Mouse (Mus musculus) lung, postnatal 25 days (tissue): Measurements from ENCODE around the gene Gtf3a.
"Not testable (repeated sequence)": the region's sequence is repeated elsewhere in the genome, so short reads cannot be mapped to it uniquely, and the experiment has no call there.

Source experiments
- DNase-seq: peaks from one replicate; pipeline ENCODE4 v3.0.0; 2022; ENCODE audit warnings: low spot score

Gene Gtf3a

DNA sequence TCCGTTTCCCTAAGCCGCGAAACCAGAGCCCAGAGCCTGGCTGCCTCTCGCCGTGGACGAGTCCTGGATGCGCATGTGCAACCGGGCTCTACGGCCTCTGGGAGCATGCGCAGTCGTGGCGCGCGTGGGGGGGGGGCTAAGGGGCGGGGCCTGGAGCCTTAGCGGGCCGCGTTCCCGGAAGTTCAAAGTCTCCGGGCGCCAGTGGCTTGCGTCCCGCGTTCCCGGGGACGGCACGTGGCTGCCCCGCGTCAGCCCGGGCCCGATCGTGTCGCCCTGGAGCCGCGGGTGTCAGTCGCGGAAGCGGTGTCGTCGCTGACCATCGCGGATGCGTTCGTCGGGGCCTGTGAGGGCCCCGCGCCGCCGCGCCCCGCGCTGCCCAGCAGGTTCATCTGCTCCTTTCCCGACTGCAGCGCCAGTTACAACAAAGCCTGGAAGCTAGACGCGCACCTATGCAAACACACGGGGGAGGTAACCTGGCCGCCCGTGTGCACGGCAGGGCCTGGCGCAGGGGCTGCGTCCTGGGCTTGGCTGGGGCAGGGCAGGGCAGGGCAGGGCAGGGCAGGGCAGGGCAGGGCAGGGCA is at the start of gene Gtf3a:
Gtf3a (plus strand) TSS at position 150 of the 581 bp plus-strand sequence.
- peak; percentile 77 for DNase-seq

DNA sequence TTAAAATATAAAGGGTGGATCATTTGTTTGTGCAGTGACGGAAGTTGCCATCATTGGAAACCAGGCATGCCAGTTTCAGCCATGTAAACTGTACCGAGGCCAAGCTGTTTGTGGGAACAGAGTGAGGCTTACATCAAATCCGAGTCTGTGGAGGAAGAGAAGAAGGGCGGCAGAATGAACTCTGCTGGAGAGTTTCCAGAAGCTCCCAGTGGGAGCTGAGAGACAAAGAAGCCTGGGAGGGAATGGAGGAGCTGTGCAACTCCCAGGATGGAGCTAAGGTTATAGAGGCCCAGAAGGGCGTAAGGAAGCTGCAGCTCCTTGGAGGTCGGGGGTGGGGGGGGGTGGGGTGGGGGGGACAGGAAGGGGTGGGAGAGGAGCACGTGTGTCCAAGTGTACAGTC is 48.1 kb upstream of the Gtf3a start:
- DNase-seq = no peak

DNA sequence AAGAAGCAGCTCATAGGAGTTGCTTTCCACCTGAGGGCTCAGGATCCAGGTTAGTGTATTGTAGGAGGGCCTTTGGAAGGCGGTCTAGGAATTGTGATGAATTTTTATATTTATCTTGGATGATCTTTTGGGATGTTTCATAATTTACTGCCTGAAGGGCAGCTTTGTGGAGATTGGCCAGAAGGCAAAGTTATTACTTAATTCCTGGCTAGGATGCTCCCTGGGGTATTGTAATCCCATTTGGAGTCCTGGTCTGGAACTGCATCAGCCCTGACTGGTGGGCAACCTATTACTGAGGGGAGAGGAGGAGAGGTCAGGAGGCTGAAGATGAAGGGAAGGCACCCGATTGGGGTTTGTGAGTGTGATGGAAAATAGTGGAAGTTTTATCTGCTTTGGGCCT is 47.0 kb upstream of the Gtf3a start:
- no peak for DNase-seq

DNA sequence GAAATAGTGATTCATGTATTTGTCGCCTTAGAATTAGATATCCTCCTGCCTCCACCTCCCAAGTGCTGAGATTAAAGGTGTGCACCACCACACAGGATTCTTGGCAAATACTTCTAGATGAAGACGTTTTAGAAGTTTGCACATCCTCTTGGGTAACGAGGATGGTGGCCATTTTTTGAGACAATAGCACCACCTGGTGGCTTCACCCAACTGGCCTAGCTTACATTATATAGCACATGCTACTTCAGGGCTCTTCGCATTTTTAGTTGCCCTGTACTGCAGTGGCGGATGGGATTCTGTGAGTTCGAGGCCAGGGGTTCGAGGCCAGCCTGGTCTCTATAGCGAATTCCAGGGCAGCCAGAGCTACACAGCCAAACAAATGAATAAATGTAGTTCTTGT is 44.1 kb upstream of the Gtf3a start:
- DNase-seq = peak; percentile 82

DNA sequence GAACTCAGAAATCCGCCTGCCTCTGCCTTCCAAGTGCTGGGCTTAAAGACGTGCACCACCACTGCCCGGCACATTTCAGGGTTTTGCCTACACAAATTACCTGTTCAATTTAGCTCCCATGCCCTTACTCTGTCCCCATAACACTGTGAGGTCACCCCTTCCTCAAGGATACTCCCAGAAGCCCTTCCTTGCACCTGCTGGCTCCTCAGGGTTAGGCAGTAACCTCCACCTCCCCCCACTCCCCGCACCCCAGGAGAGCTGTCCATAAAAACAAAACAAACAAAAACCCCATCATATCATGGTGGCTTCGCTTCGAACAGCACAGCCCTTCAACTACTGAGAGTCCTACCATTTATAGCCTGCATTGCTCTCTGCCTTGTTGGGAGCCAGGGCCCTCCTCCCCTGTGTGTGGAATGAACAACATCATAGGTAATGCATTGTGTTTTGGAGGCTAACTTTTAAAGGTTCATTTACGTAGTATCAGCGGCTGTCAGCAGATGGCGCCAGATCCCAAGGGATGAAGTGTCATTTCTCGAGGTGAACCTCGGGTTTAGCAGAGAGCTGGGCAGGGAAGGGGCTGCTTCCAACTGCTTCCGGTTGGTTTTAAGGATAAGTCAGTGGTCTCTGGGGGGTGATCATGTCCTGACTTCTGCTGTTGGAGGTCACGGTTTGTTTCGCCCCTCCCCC is 42.8 kb upstream of the Gtf3a start:
- peak; percentile 64 for DNase-seq

DNA sequence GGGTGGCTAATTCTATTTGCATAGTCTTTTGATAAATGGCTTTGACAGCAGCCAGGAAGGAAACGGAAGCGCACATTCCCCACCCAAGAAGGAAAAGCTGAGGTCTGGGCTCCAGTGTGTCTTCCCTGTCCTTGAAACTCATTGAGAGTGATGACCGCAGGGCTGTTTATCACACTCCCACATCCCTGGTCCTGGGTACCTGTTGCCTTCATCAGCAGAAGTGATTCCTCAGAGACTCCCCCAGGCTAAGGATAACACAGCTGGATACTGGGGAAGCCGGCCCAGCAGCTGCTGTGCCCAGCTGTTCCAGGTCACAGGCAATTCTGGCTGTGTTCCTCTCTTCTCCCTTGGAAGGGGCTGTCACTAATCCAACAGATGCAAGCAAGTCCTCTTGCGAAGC is 40.9 kb upstream of the Gtf3a start:
- DNase-seq = no peak

DNA sequence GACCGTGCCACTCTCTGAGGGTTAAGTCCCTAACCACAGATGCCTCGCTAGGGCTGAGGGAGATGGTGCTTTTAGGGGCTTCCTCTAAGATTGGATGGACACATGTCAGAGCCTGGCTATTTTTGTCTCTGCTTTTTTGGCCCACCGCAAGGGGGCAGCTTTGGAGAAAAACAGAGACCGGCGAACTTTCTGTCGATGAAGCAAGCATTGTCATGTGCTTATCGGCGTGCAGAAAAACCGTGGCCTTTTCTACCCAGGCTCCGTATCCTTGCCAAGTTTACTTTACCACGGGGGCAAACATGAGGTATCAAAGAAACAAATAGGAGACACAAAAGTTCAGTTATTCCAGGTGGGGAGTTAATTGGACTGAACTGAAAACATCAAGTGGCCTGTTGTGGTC is 39.8 kb upstream of the Gtf3a start:
- no peak for DNase-seq

DNA sequence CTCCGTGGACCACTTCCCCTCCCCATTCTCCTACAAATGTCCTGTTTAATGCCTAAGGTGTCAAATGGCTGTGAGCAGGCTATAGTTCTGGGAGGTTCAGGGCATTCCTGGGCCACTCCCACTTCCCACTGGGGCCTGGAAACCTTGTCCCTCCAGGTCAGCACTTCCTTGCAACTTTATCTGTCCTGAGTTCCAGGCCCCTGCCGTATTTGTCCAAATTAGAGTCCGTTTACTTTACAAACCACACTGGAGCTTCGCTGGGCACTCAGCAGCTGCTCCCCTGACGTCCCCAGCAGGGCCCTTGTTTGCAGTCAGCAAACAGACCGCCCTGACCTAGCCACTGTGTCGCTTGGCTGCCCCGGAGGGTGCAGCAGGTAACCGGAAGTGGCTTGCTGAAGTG is 36.3 kb upstream of the Gtf3a start:
- DNase-seq = peak; percentile 32

DNA sequence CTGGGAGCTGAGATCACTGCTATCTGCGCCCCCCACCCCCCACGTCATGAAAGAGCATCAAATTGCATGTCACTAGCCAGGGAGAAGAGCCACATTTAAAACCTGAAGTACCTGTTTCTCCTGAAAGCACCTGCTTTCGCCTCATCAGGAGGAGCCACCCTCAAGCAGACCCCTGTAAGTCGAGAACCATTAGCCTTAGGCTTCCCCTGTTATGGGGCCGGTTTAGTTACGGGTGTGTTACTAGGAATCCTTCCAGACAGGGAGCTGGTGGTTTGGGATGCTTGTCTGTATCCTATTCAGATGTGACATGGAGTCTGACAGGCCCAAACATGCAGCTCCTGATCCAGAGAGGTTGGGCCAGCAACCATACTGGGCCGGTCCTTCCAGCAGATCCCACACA is 35.1 kb upstream of the Gtf3a start:
- DNase-seq = no peak

DNA sequence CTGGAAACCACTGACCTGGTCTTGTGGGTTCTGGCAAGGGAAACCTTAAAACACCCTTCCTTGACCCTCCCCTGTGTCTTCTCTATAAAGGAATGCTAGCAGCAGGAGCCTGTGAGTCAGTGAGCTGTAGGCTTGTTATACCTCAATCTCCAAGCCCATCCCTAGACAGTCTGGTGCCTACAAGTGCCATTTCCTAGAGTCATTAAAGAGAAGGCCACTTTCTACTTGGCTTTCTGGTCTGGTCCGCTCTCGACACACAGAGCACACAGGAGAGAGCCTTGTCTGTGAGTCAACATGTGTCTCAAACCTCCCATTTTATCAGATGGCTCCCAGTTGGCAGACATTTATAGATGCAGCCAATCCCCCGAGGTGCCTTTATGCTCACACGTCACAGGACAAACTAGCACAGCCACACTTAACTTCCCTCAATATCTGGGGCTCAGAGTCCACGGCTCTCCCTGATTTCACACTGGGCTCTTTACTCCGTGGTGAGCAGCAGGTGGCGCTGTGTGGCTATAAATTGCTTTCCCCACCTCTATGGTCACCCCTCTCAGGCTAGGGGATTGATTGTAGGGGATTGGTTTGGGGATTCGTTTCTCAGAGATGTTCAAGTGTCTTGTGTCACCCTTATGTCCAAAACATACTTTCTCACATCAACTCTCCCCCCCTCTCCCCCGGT is 34.2 kb upstream of the Gtf3a start:
- peak; percentile 52 for DNase-seq

DNA sequence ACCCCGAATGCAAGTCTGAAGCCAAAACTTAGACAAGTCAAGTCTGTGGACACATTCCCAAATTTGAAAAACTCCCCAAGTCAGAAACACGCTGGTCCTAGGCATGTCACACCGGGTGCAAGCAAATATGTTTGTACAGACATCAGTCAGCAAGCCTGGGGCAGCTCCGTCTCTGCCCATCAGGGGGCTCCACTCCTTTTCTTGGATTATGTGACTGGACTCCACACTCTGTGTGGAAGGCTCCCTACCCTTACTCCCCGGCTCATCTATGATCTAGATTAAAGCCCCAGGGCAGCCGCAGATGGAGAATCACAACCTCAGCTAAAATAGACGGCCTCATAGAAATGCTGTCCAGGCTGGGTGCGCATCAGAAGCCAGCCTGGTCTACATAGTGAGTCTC is 32.2 kb upstream of the Gtf3a start:
- no peak for DNase-seq

DNA sequence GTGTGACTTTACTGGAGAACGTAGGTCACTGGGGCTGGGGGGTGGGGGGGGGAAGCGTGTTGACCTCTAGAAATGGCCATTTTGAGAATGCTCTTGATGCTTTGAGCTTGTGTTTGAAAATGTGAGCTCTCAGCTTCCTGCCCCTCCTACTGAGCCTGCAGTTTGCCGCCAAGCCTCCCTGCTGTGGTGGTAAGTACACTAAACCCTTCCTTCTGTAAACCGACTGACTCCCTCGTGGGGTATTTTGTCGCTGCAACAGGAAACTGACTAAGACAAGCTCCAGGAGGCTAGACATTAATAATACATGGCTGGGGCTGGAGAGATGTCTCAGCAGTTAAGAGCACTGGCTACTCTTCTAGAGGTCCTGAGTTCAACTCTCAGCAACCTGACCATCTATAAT is 31.7 kb upstream of the Gtf3a start:
- DNase-seq = no peak

DNA sequence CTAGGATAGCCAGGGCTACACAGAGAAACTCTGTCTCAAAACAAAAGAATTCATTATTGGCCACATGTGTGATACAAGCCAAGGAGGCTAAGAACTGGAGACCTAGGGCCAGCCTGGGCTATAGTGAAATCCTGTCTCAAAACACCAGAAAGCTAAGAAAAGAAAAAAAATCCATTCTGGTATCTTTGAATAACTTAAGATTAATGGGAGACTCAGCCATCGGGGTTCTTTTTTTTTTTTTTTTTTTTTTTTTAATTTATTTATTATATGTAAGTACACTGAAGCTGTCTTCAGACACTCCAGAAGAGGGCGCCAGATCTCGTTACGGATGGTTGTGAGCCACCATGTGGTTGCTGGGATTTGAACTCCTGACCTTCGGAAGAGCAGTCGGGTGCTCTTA is 31.1 kb upstream of the Gtf3a start:
- not testable (repeated sequence) for DNase-seq

DNA sequence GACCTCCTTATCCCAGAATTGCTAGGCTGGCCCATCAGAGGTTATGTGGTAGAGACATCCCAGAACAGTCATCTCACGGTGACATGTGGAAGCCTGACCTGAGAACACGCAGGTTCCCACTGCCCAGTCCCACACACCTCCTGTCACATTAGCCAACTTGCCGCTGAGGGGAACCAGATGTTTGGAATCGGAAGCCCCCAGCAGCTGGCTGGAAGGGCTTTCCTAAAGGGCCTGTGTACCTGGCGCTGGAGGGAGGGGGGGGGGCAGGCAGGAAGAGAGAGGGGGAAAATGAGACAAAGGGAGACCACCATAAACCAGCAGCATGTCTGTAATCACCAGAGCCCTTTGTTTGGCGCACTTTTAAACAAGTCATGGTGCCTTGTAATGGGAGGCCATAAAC is 28.6 kb upstream of the Gtf3a start:
- DNase-seq = no peak

DNA sequence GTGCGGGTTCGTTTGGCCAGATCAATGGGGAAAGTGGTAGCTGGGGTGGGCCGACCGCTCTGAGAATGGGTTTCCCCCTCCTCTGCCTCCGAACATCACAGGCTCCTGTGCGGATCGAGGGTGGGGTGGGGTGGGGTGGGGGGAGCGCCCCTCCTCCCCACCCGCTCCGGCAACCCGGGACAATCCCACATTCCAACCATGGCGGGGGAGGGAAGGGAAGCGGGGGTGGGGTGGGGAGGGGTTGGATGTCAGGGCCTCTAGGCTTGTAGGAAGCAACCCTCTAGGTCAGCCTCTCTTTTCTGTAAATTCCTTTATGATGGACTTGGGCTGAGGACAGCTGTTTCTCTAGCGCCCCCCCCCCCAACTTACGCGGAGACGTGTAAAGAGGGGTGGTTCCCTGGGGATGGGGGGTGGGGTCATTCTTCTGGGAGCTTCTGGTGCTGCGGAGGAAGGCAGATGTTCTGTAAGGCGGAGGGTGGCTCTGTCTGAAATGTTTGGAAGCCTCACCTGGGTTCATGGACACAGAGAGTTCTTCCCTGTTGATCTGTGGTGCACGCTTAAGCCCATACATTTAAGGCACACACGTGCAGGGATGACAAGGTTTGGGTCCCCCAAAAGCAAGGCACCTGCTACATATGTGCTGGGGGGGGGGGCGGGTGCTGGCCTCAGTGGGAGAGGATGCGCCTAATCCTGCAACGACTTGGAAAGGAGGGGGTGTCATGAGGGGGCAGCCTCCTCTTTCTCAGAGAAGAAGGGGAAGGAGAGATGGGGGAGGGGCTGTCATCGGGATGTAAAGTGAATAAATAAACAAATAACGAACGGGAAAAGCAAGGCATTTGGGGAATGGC is 27.9 kb upstream of the Gtf3a start:
- no peak for DNase-seq

DNA sequence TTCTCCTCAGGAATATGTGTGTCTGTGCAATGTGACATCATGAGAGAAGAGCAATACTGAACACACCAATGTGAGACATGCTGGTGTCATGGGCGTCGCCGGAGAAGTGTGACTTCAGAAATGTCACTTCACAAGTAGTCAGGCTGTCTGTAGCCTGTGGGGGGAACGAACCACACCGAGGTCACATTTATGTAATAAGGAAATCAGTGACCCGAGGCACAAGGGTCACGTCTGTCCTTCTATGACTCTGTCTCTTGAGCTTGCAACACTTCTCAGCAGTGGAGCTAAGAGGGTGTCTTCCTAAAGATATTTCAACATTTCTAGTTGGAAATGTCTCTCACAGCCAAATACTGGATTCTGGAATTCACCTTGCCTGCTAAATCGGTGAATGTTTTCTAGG is 27.2 kb upstream of the Gtf3a start:
- DNase-seq = no peak

DNA sequence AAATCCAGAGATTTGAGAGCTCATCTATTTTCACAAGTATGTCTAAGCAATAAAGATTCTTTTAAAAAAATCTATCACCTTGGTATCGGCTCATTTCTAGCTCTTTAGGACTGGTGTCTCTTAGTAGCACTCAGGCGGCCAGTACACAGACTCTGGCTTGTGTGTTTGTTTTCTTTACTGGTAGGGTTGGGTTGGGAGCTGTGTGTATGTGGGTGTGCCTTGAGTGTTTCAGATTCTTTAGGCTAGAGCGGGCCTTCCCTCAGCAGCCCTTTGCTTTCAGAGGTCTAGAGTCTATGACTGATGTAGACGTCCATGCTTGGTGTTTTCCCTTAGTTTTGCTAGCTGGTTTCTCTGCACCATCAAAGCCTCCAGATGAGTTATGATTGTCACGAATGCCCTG is 24.9 kb upstream of the Gtf3a start:
- DNase-seq = no peak

DNA sequence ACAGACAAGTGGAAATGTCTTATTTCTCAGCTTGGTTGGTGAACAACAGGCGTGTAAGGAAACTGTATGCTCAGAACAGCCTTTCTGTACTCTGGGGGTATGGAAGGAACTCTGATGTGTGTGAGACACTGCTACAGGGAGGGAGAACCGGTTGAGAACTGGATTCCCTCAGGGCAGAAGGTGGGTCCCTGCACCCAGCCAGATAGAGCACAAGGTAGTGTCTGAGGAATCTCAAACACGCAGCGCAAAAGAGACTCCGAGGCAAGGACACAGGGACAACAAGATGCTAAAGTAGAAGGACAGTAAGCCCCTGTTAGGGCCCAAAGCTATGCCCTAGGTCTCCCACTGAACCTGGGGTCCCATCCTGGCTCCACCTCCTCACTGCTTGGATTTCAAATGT is 21.8 kb upstream of the Gtf3a start:
- DNase-seq = no peak

DNA sequence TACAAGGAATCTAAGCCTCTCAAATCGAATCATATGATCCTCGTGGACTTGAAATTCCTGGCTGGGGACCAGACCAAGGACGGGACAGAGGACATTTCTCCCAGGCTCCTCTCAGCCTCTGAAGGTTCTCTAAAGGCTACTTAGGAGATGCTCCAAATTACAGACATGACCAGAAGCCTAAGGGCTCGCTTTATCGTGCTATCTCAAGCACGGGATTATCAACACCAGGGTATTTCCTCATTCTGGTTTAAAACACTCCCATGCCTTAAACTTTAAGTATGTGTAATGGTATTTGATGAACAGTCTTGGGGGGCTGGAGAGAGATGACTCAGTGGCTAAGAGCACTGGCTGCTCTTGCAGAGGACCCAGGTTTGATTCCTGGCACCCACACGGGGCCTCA is 17.0 kb upstream of the Gtf3a start:
- no peak for DNase-seq

DNA sequence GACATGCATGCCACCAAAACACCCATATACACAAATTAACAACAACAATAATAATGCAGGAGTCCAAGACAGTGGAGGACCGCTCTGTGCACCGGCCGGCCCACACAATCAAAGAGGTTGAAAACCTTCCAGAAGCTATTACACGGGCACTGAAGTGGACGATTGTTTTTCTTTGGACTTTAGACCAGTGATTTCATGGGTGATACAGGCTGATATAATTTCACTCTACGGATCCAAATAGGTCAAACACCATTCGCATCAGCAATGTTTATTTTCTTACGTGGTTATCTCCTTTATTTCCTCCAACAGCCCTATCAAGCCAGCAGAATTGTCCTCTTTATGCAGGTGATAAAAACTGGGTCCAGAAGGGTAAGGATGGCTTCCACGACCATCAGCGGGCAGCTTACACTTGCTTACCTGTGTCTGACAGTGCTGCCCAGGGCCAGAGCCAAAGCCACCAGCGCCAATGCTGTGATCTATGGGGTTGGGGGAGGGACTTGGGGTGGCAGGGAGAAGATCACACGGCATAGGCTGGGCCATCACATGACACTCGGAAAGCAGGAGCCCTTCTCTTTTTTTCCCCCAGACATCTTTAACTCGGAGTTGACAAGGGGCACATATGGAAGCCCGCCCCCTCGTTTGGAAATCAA is 16.4 kb upstream of the Gtf3a start:
- no peak for DNase-seq

DNA sequence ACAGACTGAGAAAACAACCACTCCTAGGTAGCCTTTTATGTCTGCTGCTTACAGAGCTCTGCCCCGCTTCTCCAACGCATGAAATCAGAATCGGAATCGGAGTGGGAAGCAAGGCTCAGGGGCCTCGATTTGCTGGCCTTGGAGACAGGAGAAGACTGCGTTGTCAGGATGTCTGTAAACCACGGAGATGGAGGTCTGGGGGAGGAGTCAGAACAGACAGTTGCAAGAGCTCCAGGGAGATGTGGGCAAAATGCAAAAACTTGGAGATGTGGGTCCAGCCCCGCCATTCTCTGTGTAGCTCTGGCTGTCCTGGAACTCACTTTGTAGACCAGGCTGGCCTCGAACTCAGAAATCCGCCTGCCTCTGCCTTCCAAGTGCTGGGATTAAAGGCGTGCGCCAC is 15.0 kb upstream of the Gtf3a start:
- no peak for DNase-seq
